Mouse (Mus musculus) midbrain, embryonic 10.5 days (tissue): ENCODE measurements at regions not wholly inside any gene's neighbourhood (a gene's known extent, or its start where the extent isn't known, plus 50 kb on each side); places are given as distances from the start of the nearest gene placed in this dataset.
A peak's percentile ranks its signal among the peaks of the same experiment; 100 is the strongest.

Experiments
- DNase-seq: peaks from one replicate; pipeline ENCODE4 v3.0.0-alpha.2; 2017; ENCODE audit warnings: low spot score
- H3K27ac ChIP-seq: fragments of 300-500 bp; sonication (generic); replicated peaks from 2 replicates; pipeline ENCODE4 v1.5.1; 2016; ENCODE audit warnings: mild to moderate bottlenecking
- H3K27me3 ChIP-seq: fragments of 300-500 bp; sonication (generic); 2 replicates; pipeline ENCODE4 v1.6.1; 2016; ENCODE audit warnings: low read depth, mild to moderate bottlenecking; ENCODE audit not compliant: poor library complexity, severe bottlenecking
- H3K36me3 ChIP-seq: fragments of 300-500 bp; sonication (generic); 2 replicates; pipeline ENCODE4 v1.6.1; 2016; ENCODE audit warnings: mild to moderate bottlenecking, moderate library complexity
- H3K4me1 ChIP-seq: fragments of 300-500 bp; sonication (generic); 2 replicates; pipeline ENCODE4 v1.6.1; 2016
- H3K4me3 ChIP-seq: fragments of 300-500 bp; sonication (generic); 2 replicates; pipeline ENCODE4 v1.5.1; 2016; ENCODE audit warnings: mild to moderate bottlenecking, moderate library complexity
- H3K9me3 ChIP-seq: fragments of 300-500 bp; sonication (generic); replicated peaks from 2 replicates; pipeline ENCODE4 v1.6.1; 2016; ENCODE audit warnings: mild to moderate bottlenecking
- WGBS: fragments of 180-500 bp; shearing (Covaris S2); methylation state at CpG from one replicate; pipeline ENCODE4 v1.1.7; 2016; 5-methylcytosine and 5-hydroxymethylcytosine counted together

DNA sequence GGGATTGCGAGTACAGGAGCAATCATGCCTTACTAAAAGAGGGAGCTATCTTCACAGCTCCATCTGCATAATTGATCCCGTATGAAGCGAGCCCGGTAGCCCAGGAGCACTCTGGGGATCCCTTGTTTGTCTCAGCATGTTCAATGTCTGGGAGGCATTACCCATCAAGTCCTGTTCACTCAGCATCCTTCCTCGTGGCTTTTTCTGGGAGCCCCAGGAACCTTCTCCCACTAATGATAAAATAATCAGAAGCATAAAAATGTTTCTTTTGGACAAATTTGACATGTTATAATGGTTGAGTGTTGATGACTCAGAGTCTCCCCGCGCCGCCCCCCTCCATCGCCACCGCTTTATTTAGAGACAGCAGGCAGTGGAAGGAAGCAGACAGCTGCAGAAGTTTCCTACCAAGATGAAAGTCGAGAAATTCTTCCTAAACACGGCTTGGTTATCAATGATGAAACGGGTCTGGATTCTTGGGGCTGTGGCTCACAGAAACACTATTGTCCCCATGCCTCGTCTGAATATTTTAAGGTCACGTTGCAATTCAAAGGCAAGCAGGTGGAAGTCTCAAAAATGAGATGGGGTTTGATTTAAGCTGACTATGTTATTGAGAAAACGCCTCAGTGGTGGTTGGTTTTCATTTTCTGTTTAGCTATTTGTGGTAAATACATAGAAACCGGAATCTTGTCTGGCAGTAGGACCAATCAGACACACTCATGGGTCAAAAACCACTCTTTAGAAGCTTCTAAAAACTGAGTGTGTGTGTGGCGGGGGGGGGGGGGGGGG, 289.9 kb upstream of the Gm765 start:
- Histone ChIP-seq H3K4me1 (0 out of 2 replicates have a peak, but pooled peaks cover 4% of the 10 kb centered on the region), H3K36me3 (no peaks in the 10 kb centered on the region), H3K4me3 (no peak overlapping the region), H3K9me3 (no peaks in the 10 kb centered on the region), H3K27me3 (no peaks in the 10 kb centered on the region), H3K27ac (0 out of 2 replicates have a peak overlapping the region, but pooled peaks have one; percentile 19)
- WGBS, result 65% methylated on average over 18 of the region's 18 CpGs
- peak; percentile 31 for DNase-seq

DNA sequence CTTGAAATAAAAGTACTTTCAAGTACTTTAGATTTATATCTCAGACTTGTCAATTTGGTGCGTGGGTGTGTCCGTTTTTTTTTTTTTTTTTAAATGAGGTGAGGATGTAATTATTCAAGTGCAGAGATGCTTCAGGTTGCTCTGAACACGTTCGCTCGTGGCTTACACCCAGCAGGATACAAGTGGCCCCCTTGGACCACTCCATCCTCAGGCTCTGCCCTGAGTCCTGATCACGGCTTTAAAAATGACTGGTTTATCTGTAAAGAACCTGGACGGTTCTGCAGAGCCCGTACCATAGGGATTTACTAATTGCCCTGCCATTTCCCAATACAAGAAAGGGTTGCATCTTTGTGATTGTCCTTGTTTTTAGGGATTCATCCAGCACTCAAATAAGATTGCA, 288.7 kb upstream of the Gm765 start:
- no peak overlapping the region for H3K27ac ChIP-seq

DNA sequence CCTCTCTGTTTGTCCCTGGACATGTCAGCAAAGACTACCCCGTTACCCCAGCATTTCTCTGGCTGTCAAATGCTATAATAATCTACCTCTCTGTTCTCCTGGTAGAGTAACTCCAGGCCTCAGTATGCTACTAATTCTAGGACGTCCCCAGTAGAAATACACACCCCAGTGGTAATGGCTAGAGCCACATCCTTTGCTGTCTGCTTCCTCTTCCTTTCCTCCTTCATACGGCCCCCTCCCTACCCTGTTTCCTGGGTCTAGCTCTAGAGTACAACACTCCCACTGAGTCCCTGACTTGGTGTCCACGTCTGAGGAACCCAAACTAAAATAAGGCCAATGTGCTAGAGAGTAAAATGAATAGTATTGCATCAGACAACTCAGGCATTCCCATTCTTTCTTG, 287.1 kb upstream of the Gm765 start:
- Histone ChIP-seq H3K27ac (no peak overlapping the region), H3K4me1 (0 out of 2 replicates have a peak, but pooled peaks cover 4% of the 10 kb centered on the region), H3K4me3 (no peak overlapping the region), H3K9me3 (no peaks in the 10 kb centered on the region), H3K27me3 (no peaks in the 10 kb centered on the region), H3K36me3 (no peaks in the 10 kb centered on the region)
- 79% methylated on average over 4 of the region's 4 CpGs for WGBS
- no peak for DNase-seq

More for the DNA sequence above, 288.7 kb upstream of the Gm765 start:
- no peak overlapping the region for H3K4me3 ChIP-seq
- no peaks in the 10 kb centered on the region for H3K36me3 ChIP-seq
- WGBS, result 78% methylated on average over 8 of the region's 8 CpGs
- DNase-seq, result no peak
- H3K4me1 ChIP-seq, result 0 out of 2 replicates have a peak, but pooled peaks cover 4% of the 10 kb centered on the region
- no peaks in the 10 kb centered on the region for H3K27me3 ChIP-seq
- no peaks in the 10 kb centered on the region for H3K9me3 ChIP-seq

DNA sequence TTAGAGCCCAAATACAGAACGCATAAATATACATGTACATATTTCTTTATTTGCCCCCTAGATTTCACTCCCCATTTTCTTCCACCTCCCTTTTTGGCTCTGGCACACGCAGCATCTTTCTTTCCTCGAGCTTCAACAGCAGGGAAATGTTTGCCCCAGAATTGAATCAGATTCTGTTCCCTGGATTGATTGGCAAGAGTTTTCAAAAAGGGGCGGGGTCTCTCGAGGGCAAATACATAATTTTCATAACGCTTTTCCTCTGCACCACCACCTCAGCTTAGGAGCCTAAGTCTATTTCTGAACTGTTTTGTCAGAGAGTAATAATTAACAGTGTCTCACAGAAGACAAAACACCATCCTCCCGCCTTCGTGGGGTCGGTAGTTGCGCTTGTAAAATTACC, 283.9 kb upstream of the Gm765 start:
- 89% methylated on average over 10 of the region's 10 CpGs for WGBS
- H3K27me3 ChIP-seq, result no peaks in the 10 kb centered on the region
- no peak for DNase-seq
- no peak overlapping the region for H3K4me3 ChIP-seq
- H3K27ac ChIP-seq, result no peak overlapping the region
- H3K36me3 ChIP-seq, result no peaks in the 10 kb centered on the region
- H3K9me3 ChIP-seq, result no peaks in the 10 kb centered on the region
- no peaks in the 10 kb centered on the region for H3K4me1 ChIP-seq

DNA sequence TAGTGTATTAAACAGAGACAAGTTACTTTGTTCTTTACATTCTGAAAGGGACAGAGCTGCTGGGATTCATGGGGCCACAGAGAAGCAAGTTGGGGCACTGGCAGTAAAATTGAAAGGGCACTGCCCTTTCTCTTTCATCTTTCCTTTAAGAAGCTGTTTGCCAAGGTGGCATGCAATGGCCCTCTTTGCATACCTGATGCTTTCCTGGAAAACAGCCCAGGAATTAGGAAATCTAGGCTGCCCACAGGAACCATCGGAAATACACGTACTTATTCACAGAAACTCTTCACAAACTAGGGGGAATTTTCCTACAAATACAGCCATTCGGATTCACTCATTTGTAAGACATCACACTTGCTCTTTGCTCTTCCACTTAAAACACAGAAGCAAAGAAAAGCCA, 278.3 kb upstream of the Gm765 start:
- H3K4me1 ChIP-seq, result no peaks in the 10 kb centered on the region
- DNase-seq, result no peak
- no peak overlapping the region for H3K4me3 ChIP-seq
- H3K9me3 ChIP-seq, result no peaks in the 10 kb centered on the region
- WGBS, result 84% methylated on average over 3 of the region's 3 CpGs
- H3K27me3 ChIP-seq, result no peaks in the 10 kb centered on the region
- no peak overlapping the region for H3K27ac ChIP-seq
- H3K36me3 ChIP-seq, result no peaks in the 10 kb centered on the region

DNA sequence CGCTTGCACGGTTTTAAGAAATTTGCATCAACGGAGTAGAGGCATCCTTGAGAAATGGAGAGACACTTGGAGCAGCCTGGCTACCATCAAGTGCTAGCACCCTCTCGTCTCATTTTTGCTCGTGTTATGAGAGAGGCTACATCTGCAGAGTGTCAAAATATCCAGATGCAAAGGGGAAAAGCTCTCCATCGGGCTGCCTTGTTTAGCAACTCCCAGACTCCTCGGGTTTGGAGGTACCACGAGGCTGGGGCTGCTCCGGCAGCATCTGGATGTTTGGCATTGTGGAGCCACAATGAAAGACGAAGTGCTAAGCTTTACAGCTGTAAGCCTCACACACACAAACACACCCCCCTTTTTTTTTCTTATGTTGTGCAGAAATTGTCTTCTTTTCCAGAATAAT, 270.5 kb upstream of the Gm765 start:
- WGBS, result 88% methylated on average over 10 of the region's 10 CpGs
- no peak for DNase-seq
- no peaks in the 10 kb centered on the region for H3K9me3 ChIP-seq
- H3K27ac ChIP-seq, result no peak overlapping the region
- 0 out of 2 replicates have a peak, but pooled peaks cover 3% of the 10 kb centered on the region for H3K4me1 ChIP-seq
- no peaks in the 10 kb centered on the region for H3K36me3 ChIP-seq
- H3K27me3 ChIP-seq, result no peaks in the 10 kb centered on the region
- no peak overlapping the region for H3K4me3 ChIP-seq

DNA sequence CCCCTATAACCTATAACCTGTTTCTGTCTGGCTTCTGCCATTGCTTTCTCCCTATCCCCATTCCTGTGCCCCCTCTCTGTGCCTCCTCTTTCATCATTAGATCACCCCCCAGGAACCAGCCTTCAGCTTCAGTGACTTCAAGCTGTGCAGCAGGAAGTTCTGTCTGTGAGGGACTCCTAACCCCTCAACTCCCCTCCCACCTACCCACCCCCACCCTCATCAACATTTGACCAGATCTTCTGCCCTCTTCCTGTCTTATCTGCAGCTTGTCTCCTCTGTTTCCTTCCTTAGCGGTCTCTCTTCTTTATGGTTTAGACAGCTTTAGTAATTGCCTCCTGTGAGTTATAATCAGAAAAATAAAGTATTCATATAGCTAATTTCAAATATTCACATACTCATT, 266.6 kb upstream of the Gm765 start:
- Histone ChIP-seq H3K4me3 (no peak overlapping the region), H3K9me3 (no peaks in the 10 kb centered on the region), H3K36me3 (no peaks in the 10 kb centered on the region), H3K27me3 (no peaks in the 10 kb centered on the region), H3K4me1 (0 out of 2 replicates have a peak, but pooled peaks cover 3% of the 10 kb centered on the region), H3K27ac (no peak overlapping the region)
- WGBS, result 54% methylated on average over 1 of the region's 1 CpGs
- DNase-seq, result no peak

DNA sequence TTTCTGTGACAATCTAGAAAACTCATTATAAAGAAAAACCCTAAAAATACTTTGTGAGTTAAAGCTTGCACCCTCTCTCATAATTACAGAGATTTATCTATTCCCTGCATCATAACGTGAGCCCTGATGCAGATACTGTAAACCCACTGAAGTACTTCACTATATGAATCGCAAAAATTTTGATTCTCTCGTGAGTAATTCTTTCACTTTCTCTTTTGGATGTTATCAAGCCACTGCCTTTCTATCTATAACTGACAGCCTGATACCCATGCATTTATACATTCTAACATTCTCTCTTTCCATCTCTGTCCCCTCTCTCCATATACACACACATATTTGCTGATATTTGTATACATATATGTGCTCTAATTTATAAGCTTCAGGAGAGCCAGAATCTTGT, 264.1 kb upstream of the Gm765 start:
- H3K9me3 ChIP-seq, result no peaks in the 10 kb centered on the region
- H3K4me1 ChIP-seq, result 0 out of 2 replicates have a peak, but pooled peaks cover 3% of the 10 kb centered on the region
- H3K27me3 ChIP-seq, result no peaks in the 10 kb centered on the region
- whole genome bisulfite sequencing, result 93% methylated on average over 3 of the region's 3 CpGs
- H3K4me3 ChIP-seq, result no peak overlapping the region
- no peak overlapping the region for H3K27ac ChIP-seq
- H3K36me3 ChIP-seq, result no peaks in the 10 kb centered on the region
- DNase-seq, result no peak

DNA sequence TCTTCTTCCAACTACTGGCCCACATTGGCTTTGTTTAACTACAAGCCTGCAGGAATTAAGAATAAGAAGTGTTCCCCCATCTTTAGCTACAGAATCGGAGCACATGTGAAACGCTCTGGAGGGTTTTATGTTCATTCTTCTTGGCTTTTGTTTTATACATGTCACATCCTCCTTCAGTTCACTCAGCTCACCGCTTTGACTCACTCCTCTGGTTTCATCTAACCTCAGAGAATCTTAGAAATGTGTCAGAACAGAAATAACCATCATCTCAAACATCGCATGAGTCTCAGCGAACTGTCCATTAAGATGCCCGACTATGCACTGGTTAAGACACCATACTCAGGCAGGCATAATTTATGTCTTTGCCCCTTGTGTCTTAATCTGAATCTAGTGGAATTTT, 255.1 kb upstream of the Gm765 start:
- no peaks in the 10 kb centered on the region for H3K27me3 ChIP-seq
- H3K4me3 ChIP-seq, result no peak overlapping the region
- H3K27ac ChIP-seq, result no peak overlapping the region
- no peaks in the 10 kb centered on the region for H3K4me1 ChIP-seq
- DNase-seq, result no peak
- no peaks in the 10 kb centered on the region for H3K9me3 ChIP-seq
- WGBS, result 93% methylated on average over 6 of the region's 6 CpGs
- no peaks in the 10 kb centered on the region for H3K36me3 ChIP-seq

DNA sequence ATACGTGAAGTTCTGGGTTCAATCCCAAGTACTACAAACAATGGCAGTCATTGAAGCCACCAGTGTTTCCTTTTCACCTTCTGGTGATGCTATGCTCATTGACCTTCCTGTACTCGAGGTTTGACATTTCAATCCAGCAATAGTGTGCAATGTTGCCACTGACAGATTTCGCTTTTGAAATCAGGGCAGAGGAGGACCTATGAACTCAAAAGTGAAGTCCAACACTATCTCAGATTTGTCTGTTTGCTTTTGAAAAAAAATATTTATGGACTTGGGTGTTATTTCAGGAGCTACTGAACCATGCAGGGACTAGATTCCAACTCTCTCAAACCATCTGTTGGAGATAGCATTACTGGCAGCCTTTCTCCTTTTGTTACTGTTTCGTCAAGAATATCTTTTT, 248.4 kb upstream of the Gm765 start:
- no peaks in the 10 kb centered on the region for H3K27me3 ChIP-seq
- H3K27ac ChIP-seq, result no peak overlapping the region
- WGBS, result 85% methylated on average over 4 of the region's 4 CpGs
- no peaks in the 10 kb centered on the region for H3K36me3 ChIP-seq
- no peaks in the 10 kb centered on the region for H3K4me1 ChIP-seq
- DNase-seq, result no peak
- H3K9me3 ChIP-seq, result no peaks in the 10 kb centered on the region
- H3K4me3 ChIP-seq, result no peak overlapping the region

DNA sequence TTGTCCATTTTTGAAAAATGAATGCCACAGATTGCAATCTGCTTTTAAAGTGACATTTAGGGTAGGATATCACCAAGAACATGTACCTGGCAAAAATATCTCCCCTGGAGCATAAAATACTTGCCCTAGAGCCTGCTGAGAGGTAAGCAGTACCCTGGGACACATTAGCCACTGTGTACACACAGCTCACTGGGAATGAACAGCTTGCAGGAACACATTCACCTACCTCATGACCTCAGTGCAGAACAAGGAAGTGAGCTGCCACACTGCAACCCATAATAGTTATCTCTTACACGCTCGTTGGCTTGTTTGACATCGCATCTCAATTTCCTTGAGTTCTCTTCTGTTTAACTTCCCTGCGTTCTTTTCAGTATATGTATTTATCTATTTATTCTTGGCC, 246.4 kb upstream of the Gm765 start:
- H3K4me1 ChIP-seq, result no peaks in the 10 kb centered on the region
- WGBS, result 92% methylated on average over 4 of the region's 4 CpGs
- H3K36me3 ChIP-seq, result no peaks in the 10 kb centered on the region
- H3K27ac ChIP-seq, result no peak overlapping the region
- H3K4me3 ChIP-seq, result no peak overlapping the region
- H3K27me3 ChIP-seq, result no peaks in the 10 kb centered on the region
- DNase-seq, result no peak
- H3K9me3 ChIP-seq, result no peaks in the 10 kb centered on the region

DNA sequence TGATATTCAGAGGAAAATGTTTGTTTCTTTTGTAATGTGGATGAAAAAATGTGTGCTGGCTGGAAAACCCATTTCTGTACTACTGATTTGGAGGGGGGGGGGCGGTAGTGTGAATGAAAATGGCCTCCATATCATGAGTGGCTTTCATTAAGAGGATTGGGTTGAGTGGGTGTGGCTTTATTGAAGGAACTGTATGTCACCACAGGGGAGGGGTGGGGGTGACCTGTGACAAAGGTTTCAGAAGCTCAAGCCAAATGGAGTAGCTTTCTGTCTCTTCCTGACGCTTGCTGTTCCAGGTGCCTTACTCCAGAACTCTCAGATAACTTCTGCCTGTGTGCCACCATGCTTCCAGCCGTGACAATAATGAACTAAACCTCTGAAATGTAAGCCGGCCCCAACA, 242.0 kb upstream of the Gm765 start:
- no peak overlapping the region for H3K4me3 ChIP-seq
- no peaks in the 10 kb centered on the region for H3K9me3 ChIP-seq
- no peak overlapping the region for H3K27ac ChIP-seq
- H3K27me3 ChIP-seq, result no peaks in the 10 kb centered on the region
- no peak for DNase-seq
- 75% methylated on average over 4 of the region's 4 CpGs for WGBS
- H3K4me1 ChIP-seq, result no peaks in the 10 kb centered on the region
- H3K36me3 ChIP-seq, result no peaks in the 10 kb centered on the region

DNA sequence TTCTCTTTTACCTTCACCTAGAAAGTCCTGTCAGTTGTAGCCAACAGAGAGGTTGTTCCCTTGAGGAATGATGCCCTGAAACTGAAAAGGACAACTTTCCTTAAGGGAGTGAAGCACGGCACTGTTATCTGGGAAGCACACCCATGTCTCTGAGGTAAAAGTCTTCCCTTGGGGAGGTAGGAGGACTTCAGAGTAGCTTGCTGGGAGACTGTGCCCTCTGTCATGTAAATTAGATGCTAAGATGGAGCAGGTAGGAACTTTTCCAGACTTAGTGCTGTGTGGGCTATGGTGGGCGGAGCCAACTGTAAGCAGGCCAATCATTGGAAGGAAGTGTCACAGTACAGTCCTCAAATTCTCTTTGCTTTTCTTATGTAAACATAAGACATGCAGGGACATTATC, 240.3 kb upstream of the Gm765 start:
- H3K36me3 ChIP-seq, result no peaks in the 10 kb centered on the region
- no peaks in the 10 kb centered on the region for H3K9me3 ChIP-seq
- DNase-seq, result no peak
- H3K4me3 ChIP-seq, result no peak overlapping the region
- H3K4me1 ChIP-seq, result no peaks in the 10 kb centered on the region
- H3K27me3 ChIP-seq, result no peaks in the 10 kb centered on the region
- no peak overlapping the region for H3K27ac ChIP-seq
- WGBS, result 48% methylated on average over 2 of the region's 2 CpGs
